Mouse (Mus musculus): ENCODE results near the gene Mycbp. TPM values are rescaled to one million over a fixed set of nuclear protein-coding genes. Genes with fewer than 3 reads are reported as not detected.

Gene Mycbp
- polyA plus RNA-seq (2017; shearing (Covaris generic)): 13.1 TPM

GRCm38 (mm10) chr4:123904333-123905125 lies at the start of gene Mycbp:
Mycbp (plus strand) TSS chr4:123904832.

GRCm38 (mm10) chr4:123859379-123859778 lies 45.3 kb upstream of the Mycbp start, which contains the start of gene 4933427I04Rik:
4933427I04Rik (plus strand) TSS chr4:123859679.

GRCm38 (mm10) chr4:123916748-123917547 lies 12.3 kb downstream of the Mycbp start, which contains the start of gene Rragc:
Rragc (plus strand) TSS chr4:123917446.

GRCm38 (mm10) chr4:123917548-123918140 lies 13.0 kb downstream of the Mycbp start, which contains the start of gene 4930535I16Rik:
4930535I16Rik (minus strand) TSS chr4:123918022.

Other genes with a start within 250 kb of the Mycbp start
- gene Macf1, start 220.5 kb upstream of the Mycbp start, polyA plus RNA-seq (2017; shearing (Covaris generic)): 184 TPM
- 161 TPM for gene Ndufs5, start 186.6 kb upstream of the Mycbp start, polyA plus RNA-seq (2017; shearing (Covaris generic))
- gene Akirin1, start 154.5 kb upstream of the Mycbp start, polyA plus RNA-seq (2017; shearing (Covaris generic)): 18.9 TPM
- gene Rhbdl2, start 117.0 kb upstream of the Mycbp start, polyA plus RNA-seq (2017; shearing (Covaris generic)): 0.35 TPM
- gene 4933427I04Rik, start 45.2 kb upstream of the Mycbp start, polyA plus RNA-seq (2017; shearing (Covaris generic)): not detected
- 17.1 TPM for gene Rragc, start 12.6 kb downstream of the Mycbp start, polyA plus RNA-seq (2017; shearing (Covaris generic))
- gene 4930535I16Rik, start 13.2 kb downstream of the Mycbp start, polyA plus RNA-seq (2017; shearing (Covaris generic)): not detected

Data from activated CD4-positive, CD25-positive, alpha-beta regulatory T cell, adult 9 weeks (primary cell).